Mouse (Mus musculus): ENCODE data around the gene Scgb1b24.

Gene Scgb1b24

GRCm38 (mm10) chr7:33743499-33743898, at the start of gene Scgb1b24:
TSS of gene Scgb1b24 (plus strand) at chr7:33743799.
- no peak for DNase-seq (ENCODE audit: low spot score in 2 of 2)

GRCm38 (mm10) chr7:33739212-33739611, 4.4 kb upstream of the Scgb1b24 start, which contains the start of gene Scgb2b24:
TSS of gene Scgb2b24 (minus strand) at chr7:33739312.
- no peak for DNase-seq (ENCODE audit: low spot score in 2 of 2)
